Mouse (Mus musculus): ENCODE results near the gene Hes2. TPM values are rescaled to one million over a fixed set of nuclear protein-coding genes. Genes with fewer than 3 reads are reported as not detected.

Gene Hes2
- total and polyA plus RNA-seq, 2 experiments from 2014 or later = not detected

DNA sequence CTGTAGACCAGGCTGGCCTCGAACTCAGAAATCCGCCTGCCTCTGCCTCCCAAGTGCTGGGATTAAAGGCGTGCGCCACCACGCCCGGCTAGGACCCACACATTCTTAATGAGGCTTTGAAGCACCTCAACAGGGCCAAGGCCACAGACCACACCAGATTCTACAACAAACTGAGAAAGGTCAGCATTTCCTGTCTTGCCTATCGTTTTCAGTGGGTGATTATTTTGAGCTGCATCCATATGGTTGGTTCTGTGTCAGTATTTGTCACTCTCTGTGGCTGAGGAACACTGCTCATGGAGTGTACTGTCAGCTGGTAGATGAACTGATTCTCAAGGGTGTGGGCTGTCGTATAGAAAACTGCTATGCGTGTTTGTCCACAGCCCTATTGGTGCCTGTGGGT, 37.6 kb downstream of the Hes2 start:
- TF ChIP-seq CTCF (IDR thresholded peaks at IDR 0.05; ENCODE audit: low read depth) = no peak
- WGBS = 90% methylated on average over 8 of the region's 9 CpGs
- H3K4me1 ChIP-seq (ENCODE audit: insufficient read depth, low read length) = no peaks in the 10 kb centered on the region
- no peaks in the 10 kb centered on the region for H3K27me3 ChIP-seq (ENCODE audit: insufficient read depth, low read length)
- DNase-seq (ENCODE audit: low spot score) = no peak
- H3K9me3 ChIP-seq (ENCODE audit: low read length) = no peaks in the 10 kb centered on the region
- H3K4me2 ChIP-seq (ENCODE audit: low read depth, low read length) = no peak overlapping the region
- no peaks in the 10 kb centered on the region for H3K36me3 ChIP-seq (ENCODE audit: insufficient read depth, low read length)
- H3K27ac ChIP-seq = no peak overlapping the region
- no peak for ATAC-seq
- no peak overlapping the region for H3K9ac ChIP-seq (replicated peaks; ENCODE audit: low read length)
- no peak overlapping the region for H3K4me3 ChIP-seq (ENCODE audit: low read length)

DNA sequence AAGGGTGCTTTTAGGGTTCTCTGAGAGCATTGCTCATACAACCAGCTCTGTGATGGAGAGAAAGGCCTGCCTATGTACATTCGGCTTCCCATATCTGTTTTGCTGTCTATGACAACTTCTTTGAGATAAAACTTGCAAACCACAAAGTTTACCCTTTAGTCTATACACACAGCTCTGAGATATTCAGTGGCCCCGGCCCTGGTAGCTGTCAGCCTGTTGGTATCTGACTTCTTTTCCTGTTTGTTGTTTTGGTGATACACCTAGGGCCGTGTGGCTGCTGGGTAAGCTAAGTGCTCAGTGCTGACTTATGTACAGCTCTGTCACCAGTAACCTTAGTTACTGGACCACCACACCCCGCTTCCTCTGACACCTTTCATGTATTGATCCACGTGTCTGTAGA, 38.9 kb downstream of the Hes2 start:
- peaks cover 8% of the 10 kb centered on the region; the same call in 1 of the 2 replicates for H3K4me1 ChIP-seq (ENCODE audit: insufficient read depth, low read length)
- no peaks in the 10 kb centered on the region for H3K36me3 ChIP-seq (ENCODE audit: insufficient read depth, low read length)
- ATAC-seq (no peak), DNase-seq (ENCODE audit: low spot score) (no peak)
- 84% methylated on average over 5 of the region's 5 CpGs for WGBS
- H3K4me2 ChIP-seq (ENCODE audit: low read depth, low read length) = no peak overlapping the region
- H3K27ac ChIP-seq = no peak overlapping the region
- no peaks in the 10 kb centered on the region for H3K27me3 ChIP-seq (ENCODE audit: insufficient read depth, low read length)
- H3K9ac ChIP-seq (replicated peaks; ENCODE audit: low read length) = no peak overlapping the region
- no peak for TF ChIP-seq CTCF (IDR thresholded peaks at IDR 0.05; ENCODE audit: low read depth)
- H3K9me3 ChIP-seq (ENCODE audit: low read length) = no peaks in the 10 kb centered on the region
- H3K4me3 ChIP-seq (ENCODE audit: low read length) = no peak overlapping the region

DNA sequence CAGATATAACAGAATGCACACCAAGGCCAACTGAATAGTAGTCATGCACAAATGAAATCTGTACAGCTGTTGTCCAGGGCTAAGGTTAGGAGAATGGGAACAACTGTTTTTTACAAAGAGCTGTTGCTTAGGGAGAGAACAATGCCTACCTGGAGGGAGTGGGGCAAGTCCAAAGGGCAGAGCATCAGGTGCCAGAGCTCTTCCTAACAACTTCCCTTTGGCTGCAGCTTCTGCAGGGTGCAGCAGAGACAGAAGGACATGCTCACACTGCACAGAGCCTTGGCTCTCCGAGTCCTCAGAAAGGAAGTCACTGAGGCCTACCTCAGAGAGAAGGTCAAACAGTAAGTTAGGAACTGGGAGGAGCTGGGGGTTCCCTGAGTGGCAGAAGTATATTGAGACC, 41.0 kb downstream of the Hes2 start:
- Histone ChIP-seq H3K9ac (replicated peaks; ENCODE audit: low read length) (no peak overlapping the region), H3K36me3 (ENCODE audit: insufficient read depth, low read length) (no peaks in the 10 kb centered on the region), H3K27ac (no peak overlapping the region), H3K4me1 (ENCODE audit: insufficient read depth, low read length) (peaks cover 8% of the 10 kb centered on the region; the same call in 1 of the 2 replicates), H3K27me3 (ENCODE audit: insufficient read depth, low read length) (no peaks in the 10 kb centered on the region), H3K9me3 (ENCODE audit: low read length) (no peaks in the 10 kb centered on the region), H3K4me3 (ENCODE audit: low read length) (no peak overlapping the region), H3K4me2 (ENCODE audit: low read depth, low read length) (no peak overlapping the region)
- TF ChIP-seq CTCF (IDR thresholded peaks at IDR 0.05; ENCODE audit: low read depth) = no peak
- DNase-seq (ENCODE audit: low spot score) (no peak), ATAC-seq (no peak)
- WGBS = 95% methylated on average over 1 of the region's 1 CpGs

DNA sequence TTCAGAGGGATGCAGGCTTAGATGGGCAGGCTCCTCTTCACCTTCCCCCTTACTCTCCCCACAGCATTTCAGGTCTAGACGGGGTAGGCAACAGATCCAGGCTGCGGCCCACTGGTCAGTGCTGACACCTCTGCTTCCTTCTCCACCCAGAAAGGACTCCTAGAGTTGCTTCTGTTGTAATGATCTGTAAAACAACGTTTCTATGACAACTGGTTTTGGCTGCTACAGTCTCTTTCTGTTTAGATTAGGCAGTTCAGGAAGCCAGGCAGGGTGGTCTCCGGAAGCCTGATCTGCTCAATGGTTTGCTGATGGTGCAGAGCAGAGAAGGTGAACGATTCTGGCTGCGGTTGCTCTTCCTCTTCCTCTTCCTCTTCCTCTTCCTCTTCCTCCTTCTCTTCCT, 42.8 kb downstream of the Hes2 start:
- DNase-seq (ENCODE audit: low spot score) (no peak), ATAC-seq (no peak)
- Histone ChIP-seq H3K27me3 (ENCODE audit: insufficient read depth, low read length) (no peaks in the 10 kb centered on the region), H3K4me2 (ENCODE audit: low read depth, low read length) (no peak overlapping the region), H3K4me1 (ENCODE audit: insufficient read depth, low read length) (peaks cover 8% of the 10 kb centered on the region; the same call in 1 of the 2 replicates), H3K4me3 (ENCODE audit: low read length) (no peak overlapping the region), H3K27ac (no peak overlapping the region), H3K36me3 (ENCODE audit: insufficient read depth, low read length) (no peaks in the 10 kb centered on the region), H3K9me3 (ENCODE audit: low read length) (no peaks in the 10 kb centered on the region), H3K9ac (replicated peaks; ENCODE audit: low read length) (no peak overlapping the region)
- TF ChIP-seq CTCF (IDR thresholded peaks at IDR 0.05; ENCODE audit: low read depth) = no peak
- WGBS = 58% methylated on average over 6 of the region's 6 CpGs

DNA sequence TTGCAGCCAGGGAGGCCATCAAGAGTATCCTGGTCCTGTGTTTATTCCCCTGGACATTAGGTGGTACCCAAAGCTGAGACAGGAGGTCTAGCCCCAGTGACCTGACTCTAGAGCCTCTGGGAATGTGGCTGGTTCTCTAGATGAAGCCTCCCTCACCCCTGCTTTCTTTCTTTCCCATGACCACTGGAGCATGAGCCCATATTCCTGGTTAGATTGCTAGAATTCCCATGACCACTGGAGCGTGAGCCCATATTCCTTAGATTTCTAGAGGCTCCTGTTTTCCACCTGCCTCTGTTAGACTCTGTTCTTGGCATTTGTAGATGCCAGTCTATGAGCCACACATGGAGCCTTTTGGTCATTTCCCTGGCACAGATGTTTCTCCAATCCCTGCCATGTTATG, 43.8 kb downstream of the Hes2 start:
- no peak overlapping the region for H3K9ac ChIP-seq (replicated peaks; ENCODE audit: low read length)
- WGBS = 87% methylated on average over 1 of the region's 1 CpGs
- no peaks in the 10 kb centered on the region for H3K36me3 ChIP-seq (ENCODE audit: insufficient read depth, low read length)
- H3K27me3 ChIP-seq (ENCODE audit: insufficient read depth, low read length) = no peaks in the 10 kb centered on the region
- 0 out of 2 replicates have a peak overlapping the region, but pooled peaks have one; percentile 4 for H3K27ac ChIP-seq
- no peak for ATAC-seq
- DNase-seq (ENCODE audit: low spot score) = no peak
- peaks cover 8% of the 10 kb centered on the region; the same call in 1 of the 2 replicates for H3K4me1 ChIP-seq (ENCODE audit: insufficient read depth, low read length)
- no peak for TF ChIP-seq CTCF (IDR thresholded peaks at IDR 0.05; ENCODE audit: low read depth)
- no peaks in the 10 kb centered on the region for H3K9me3 ChIP-seq (ENCODE audit: low read length)
- no peak overlapping the region for H3K4me2 ChIP-seq (ENCODE audit: low read depth, low read length)
- H3K4me3 ChIP-seq (ENCODE audit: low read length) = no peak overlapping the region

DNA sequence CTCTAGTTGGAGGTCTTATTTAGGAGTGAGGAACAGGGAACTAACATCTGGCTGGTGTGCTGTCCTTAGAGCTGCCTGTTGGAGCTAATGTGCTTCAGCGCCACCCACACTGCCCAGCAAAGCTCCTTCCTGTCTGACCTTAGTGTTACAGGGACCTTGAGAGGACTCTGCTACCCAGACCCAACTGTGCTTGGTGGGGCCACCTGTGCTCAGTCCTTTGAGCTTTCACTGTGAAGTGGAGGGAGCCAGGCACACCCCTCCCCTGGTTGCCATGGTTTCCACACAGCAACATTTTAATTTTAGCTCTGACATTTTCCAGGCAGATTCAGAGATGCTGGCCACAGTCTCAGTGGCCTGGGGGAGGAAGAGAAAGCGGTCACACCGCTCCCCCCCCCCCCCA, 44.2 kb downstream of the Hes2 start:
- H3K27me3 ChIP-seq (ENCODE audit: insufficient read depth, low read length) = no peaks in the 10 kb centered on the region
- no peak for DNase-seq (ENCODE audit: low spot score)
- H3K4me3 ChIP-seq (ENCODE audit: low read length) = no peak overlapping the region
- H3K4me1 ChIP-seq (ENCODE audit: insufficient read depth, low read length) = peaks cover 8% of the 10 kb centered on the region; the same call in 1 of the 2 replicates
- no peak overlapping the region for H3K9ac ChIP-seq (replicated peaks; ENCODE audit: low read length)
- no peak overlapping the region for H3K27ac ChIP-seq
- no peaks in the 10 kb centered on the region for H3K9me3 ChIP-seq (ENCODE audit: low read length)
- no peak for ATAC-seq
- no peak for TF ChIP-seq CTCF (IDR thresholded peaks at IDR 0.05; ENCODE audit: low read depth)
- no peaks in the 10 kb centered on the region for H3K36me3 ChIP-seq (ENCODE audit: insufficient read depth, low read length)
- H3K4me2 ChIP-seq (ENCODE audit: low read depth, low read length) = no peak overlapping the region
- WGBS = 80% methylated on average over 3 of the region's 3 CpGs

DNA sequence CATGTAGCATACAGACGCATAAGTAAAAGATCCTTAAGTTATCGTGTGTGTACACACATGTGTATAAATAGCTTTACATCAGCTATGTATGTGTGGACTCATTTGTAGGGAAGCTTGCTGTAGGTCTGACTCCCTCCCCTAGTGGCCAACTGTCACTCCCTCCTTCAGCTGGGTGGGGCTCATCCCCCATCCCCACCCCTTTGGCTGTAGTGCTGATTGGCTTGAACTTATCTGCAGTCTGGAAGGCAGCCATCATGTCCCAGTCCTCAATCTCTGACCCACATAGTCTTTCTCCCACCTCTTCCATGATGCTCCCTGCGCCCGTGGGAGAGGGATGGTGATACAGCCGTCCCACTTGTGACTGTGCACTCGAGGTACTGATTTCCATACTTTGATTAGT, 46.0 kb downstream of the Hes2 start:
- no peaks in the 10 kb centered on the region for H3K27me3 ChIP-seq (ENCODE audit: insufficient read depth, low read length)
- peaks cover 8% of the 10 kb centered on the region; the same call in 1 of the 2 replicates for H3K4me1 ChIP-seq (ENCODE audit: insufficient read depth, low read length)
- H3K9ac ChIP-seq (replicated peaks; ENCODE audit: low read length) = no peak overlapping the region
- no peak for DNase-seq (ENCODE audit: low spot score)
- no peak for ATAC-seq
- H3K4me3 ChIP-seq (ENCODE audit: low read length) = no peak overlapping the region
- H3K9me3 ChIP-seq (ENCODE audit: low read length) = no peaks in the 10 kb centered on the region
- no peak overlapping the region for H3K27ac ChIP-seq
- TF ChIP-seq CTCF (IDR thresholded peaks at IDR 0.05; ENCODE audit: low read depth) = peak; percentile 34
- no peak overlapping the region for H3K4me2 ChIP-seq (ENCODE audit: low read depth, low read length)
- WGBS = 89% methylated on average over 6 of the region's 6 CpGs
- H3K36me3 ChIP-seq (ENCODE audit: insufficient read depth, low read length) = no peaks in the 10 kb centered on the region
